Mouse (Mus musculus) layer of hippocampus, adult 18-20 months (tissue): ENCODE results near the gene Rora. TPM values are rescaled to one million over a fixed set of nuclear protein-coding genes. Genes with fewer than 3 reads are reported as not detected.

Experiments
- DNase-seq, 2 experiments: peaks; one replicate each; pipeline ENCODE4 v3.0.0; 2022; ENCODE audit warnings: low spot score in 2 of 2
- total RNA-seq, 2 experiments: library from RNA; stranded (reverse); gene quantifications; 2 replicates each; pipeline ENCODE4 v1.2.3; 2021

Rora gene
- total RNA-seq, 2 experiments from 2014 or later: 30.2 to 35.5 TPM

GRCm38 (mm10) chr9:68807735-68808134 lies 154.1 kb downstream of the Rora start:
- DNase-seq: no peak

- DNase-seq: no peak
These were observed 155.9 kb downstream of the Rora start for GRCm38 (mm10) chr9:68809536-68809935.

GRCm38 (mm10) chr9:68814723-68815122 lies 161.1 kb downstream of the Rora start:
- no peak for DNase-seq

- DNase-seq: no peak
These were observed 162.3 kb downstream of the Rora start for GRCm38 (mm10) chr9:68815877-68816276.

- no peak for DNase-seq
These were observed 166.4 kb downstream of the Rora start for GRCm38 (mm10) chr9:68820036-68820435.

- no peak for DNase-seq
These were observed 166.9 kb downstream of the Rora start for GRCm38 (mm10) chr9:68820478-68820877.

- DNase-seq: no peak
These were observed 167.8 kb downstream of the Rora start for GRCm38 (mm10) chr9:68821388-68821787.

- DNase-seq: peak in 1 of 2 experiments; percentile 41
These were observed 169.7 kb downstream of the Rora start for GRCm38 (mm10) chr9:68823292-68823691.

GRCm38 (mm10) chr9:68825107-68825506 lies 171.5 kb downstream of the Rora start:
- no peak for DNase-seq

GRCm38 (mm10) chr9:68825841-68826240 lies 172.3 kb downstream of the Rora start:
- DNase-seq: no peak

GRCm38 (mm10) chr9:68827441-68827840 lies 173.9 kb downstream of the Rora start:
- DNase-seq: no peak

- DNase-seq: peak; percentile 11 to 53
These were observed 176.3 kb downstream of the Rora start for GRCm38 (mm10) chr9:68829903-68830302.

GRCm38 (mm10) chr9:68833323-68833722 lies 179.7 kb downstream of the Rora start:
- DNase-seq: no peak

GRCm38 (mm10) chr9:68835037-68835649 lies 181.6 kb downstream of the Rora start:
- no peak for DNase-seq

GRCm38 (mm10) chr9:68842134-68842892 lies 188.7 kb downstream of the Rora start:
- DNase-seq: no peak

GRCm38 (mm10) chr9:68845556-68845955 lies 192.0 kb downstream of the Rora start:
- DNase-seq: no peak

- no peak for DNase-seq
These were observed 196.7 kb downstream of the Rora start for GRCm38 (mm10) chr9:68850321-68850720.

GRCm38 (mm10) chr9:68852201-68852600 lies 198.6 kb downstream of the Rora start:
- DNase-seq: no peak

- DNase-seq: no peak
These were observed 199.3 kb downstream of the Rora start for GRCm38 (mm10) chr9:68852934-68853333.

- no peak for DNase-seq
These were observed 205.9 kb downstream of the Rora start for GRCm38 (mm10) chr9:68859500-68859899.

GRCm38 (mm10) chr9:68866317-68866716 lies 212.7 kb downstream of the Rora start:
- DNase-seq: peak in 1 of 2 experiments; percentile 42

- DNase-seq: no peak
These were observed 220.3 kb downstream of the Rora start for GRCm38 (mm10) chr9:68873838-68874237.

- no peak for DNase-seq
These were observed 221.0 kb downstream of the Rora start for GRCm38 (mm10) chr9:68874544-68874943.
